Mouse (Mus musculus): ENCODE measurements around the gene Snap23. TPM values are rescaled to one million over a fixed set of nuclear protein-coding genes. Genes with fewer than 3 reads are reported as not detected.
"Not testable (repeated sequence)": the region's sequence is repeated elsewhere in the genome, so short reads cannot be mapped to it uniquely, and the experiment has no call there.

Gene Snap23
- polyA plus RNA-seq, 1 experiment: 19.3 TPM

DNA sequence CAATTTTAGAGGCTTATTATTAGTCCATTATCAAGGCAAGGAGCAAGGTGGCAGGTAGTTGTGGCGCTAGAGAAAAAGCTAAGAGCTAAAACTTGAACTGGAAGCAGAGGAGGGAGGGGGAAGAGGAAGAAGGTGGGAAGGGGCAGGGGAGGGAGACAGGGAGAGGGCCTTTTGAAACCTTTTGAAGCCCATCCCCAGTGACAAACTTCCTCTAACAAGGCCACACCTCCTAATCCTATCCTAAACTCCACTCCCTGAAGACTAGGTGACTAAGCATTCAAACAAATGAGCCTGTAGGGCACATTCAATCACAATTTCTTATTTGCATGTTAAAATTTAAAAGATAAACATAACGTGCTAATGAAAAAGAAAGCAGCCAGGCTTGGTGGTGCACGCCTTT, 8.7 kb upstream of the Snap23 start:
- Histone ChIP-seq H3K4me3 (ENCODE audit: insufficient read depth, low read length) (no peak overlapping the region), H3K27ac (ENCODE audit: insufficient read depth, low read length) (no peak overlapping the region), H3K4me1 (ENCODE audit: control insufficient read depth, insufficient read depth, low read length) (no peaks in the 10 kb centered on the region)
- TF ChIP-seq POLR2A (IDR thresholded peaks at IDR 0.05; ENCODE audit: extremely low read depth, insufficient read depth, low read length): no peak
- TF ChIP-seq CTCF (IDR thresholded peaks at IDR 0.05; ENCODE audit: extremely low read depth, insufficient read depth, low read length): no peak

DNA sequence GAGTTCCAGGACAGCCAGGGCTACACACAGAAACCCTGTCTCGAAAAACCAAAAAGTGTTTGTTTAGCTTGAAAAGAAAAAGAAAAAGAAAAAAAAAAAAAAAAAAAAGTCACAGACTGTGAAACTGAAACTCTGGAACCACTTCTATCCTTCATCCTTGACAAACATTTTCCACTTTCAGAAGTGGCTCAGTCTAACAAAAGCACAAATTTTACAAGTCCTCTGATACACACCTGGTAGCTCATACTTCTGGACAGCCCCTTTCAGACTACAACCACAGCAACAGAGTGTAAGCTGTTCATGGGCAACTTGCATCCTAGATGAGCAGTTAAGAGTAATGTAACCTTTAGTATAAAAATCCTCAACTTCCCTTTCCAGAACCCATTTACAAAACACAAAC, 5.9 kb upstream of the Snap23 start:
- TF ChIP-seq CTCF (IDR thresholded peaks at IDR 0.05; ENCODE audit: extremely low read depth, insufficient read depth, low read length) (no peak), POLR2A (IDR thresholded peaks at IDR 0.05; ENCODE audit: extremely low read depth, insufficient read depth, low read length) (no peak)
- no peaks in the 10 kb centered on the region for H3K4me1 ChIP-seq (ENCODE audit: control insufficient read depth, insufficient read depth, low read length)
- no peak overlapping the region for H3K27ac ChIP-seq (ENCODE audit: insufficient read depth, low read length)

DNA sequence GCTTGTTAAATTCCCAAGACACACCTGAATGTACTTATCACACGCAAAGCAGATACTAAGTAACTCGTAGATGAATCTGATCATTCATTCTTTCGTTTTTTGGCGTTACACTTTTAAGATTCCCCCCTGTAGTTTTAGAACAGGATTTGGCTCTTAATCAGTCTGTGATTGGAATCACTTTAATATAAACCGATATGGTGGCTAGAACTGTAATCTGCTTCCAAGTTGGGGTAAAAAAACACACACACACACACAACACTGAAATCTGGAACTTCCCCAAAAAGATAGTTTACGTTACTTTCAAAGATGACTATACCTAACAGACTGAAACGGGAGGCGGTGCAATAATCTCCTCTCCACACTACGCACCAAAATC, 4.6 kb upstream of the Snap23 start:
- peak overlapping the region; percentile 99 for H3K4me3 ChIP-seq (ENCODE audit: insufficient read depth, low read length)
- TF ChIP-seq CTCF (IDR thresholded peaks at IDR 0.05; ENCODE audit: extremely low read depth, insufficient read depth, low read length) (no peak), POLR2A (IDR thresholded peaks at IDR 0.05; ENCODE audit: extremely low read depth, insufficient read depth, low read length) (no peak)
- no peak overlapping the region for H3K27ac ChIP-seq (ENCODE audit: insufficient read depth, low read length)
- H3K4me1 ChIP-seq (ENCODE audit: control insufficient read depth, insufficient read depth, low read length): no peaks in the 10 kb centered on the region

More for the DNA sequence above, 5.9 kb upstream of the Snap23 start:
- H3K4me3 ChIP-seq (ENCODE audit: insufficient read depth, low read length): no peak overlapping the region

DNA sequence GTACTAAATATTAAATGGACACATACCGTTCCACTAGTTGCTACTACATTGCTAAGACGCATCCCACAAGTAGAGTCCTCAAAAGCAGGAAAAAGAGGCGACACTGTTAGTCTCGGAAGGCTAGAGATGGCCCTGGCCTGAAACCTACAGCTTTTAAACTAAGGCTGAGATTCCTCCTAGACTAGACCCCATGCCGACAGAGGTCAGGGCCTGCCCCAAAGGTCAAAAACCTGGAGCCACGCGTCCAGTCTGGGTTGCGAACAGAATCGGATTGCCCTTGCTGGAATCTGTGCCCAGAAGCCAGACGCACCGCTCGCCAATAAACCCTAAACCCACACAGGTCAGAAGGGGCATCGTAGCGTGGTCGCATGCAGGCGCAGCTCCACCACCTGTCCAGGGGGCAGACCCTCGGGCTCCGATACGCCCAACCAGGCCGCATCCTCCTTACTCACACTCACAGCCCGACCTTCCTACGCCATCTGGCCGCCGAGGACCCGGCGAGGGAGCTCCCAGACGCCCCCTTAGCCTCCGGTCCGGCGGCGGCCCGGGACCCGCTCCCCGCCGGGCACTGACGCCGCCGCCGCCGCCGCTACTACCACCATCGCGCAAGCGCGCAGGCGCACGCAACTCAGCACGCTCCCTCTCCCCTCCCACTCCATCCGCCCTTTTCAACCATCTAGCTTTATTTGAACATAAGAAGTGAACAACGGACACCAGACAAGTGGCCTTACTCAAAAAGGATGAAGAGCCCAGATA, 4.1 kb upstream of the Snap23 start, which contains the start of gene Zfp106:
Zfp106 (minus strand) TSS at position 609 of the 756 bp plus-strand sequence.
- no peaks in the 10 kb centered on the region for H3K4me1 ChIP-seq (ENCODE audit: control insufficient read depth, insufficient read depth, low read length)
- H3K27ac ChIP-seq (ENCODE audit: insufficient read depth, low read length): peak within 1 kb of the TSS; percentile 30; the same call in 1 of the 2 replicates
- peak within 1 kb of the TSS; percentile 99 for H3K4me3 ChIP-seq (ENCODE audit: insufficient read depth, low read length)
- TF ChIP-seq CTCF (IDR thresholded peaks at IDR 0.05; ENCODE audit: extremely low read depth, insufficient read depth, low read length) (no peak), POLR2A (IDR thresholded peaks at IDR 0.05; ENCODE audit: extremely low read depth, insufficient read depth, low read length) (no peak)

DNA sequence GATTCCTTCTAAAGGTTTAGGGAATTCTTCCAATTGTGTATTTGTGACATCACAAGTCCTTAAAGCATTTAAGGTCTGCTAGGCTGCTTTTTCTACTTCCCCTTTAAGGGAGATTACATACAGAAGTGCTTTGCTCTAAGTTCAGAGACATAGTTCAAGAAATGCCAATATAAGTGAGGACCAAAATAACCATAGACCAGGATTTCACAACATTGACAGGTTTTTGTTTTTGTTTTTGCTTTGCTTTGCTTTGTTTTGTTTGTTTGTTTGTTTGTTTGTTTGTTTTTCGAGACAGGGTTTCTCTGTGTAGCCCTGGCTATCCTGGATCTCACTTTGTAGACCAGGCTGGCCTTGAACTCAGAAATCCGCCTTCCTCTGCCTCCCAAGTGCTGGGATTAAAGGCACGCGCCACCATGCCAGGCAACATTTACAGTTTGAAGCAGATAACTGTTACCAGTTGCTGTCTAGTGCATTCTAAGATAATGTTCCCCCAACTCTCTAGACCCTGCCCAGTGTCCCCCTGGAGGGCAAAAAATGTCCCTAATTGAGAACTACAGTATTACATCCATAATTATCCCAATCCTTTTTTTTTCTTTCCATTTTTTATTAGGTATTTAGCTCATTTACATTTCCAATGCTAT, 2.8 kb upstream of the Snap23 start:
- not testable (repeated sequence) for H3K4me1 ChIP-seq (ENCODE audit: control insufficient read depth, insufficient read depth, low read length)

DNA sequence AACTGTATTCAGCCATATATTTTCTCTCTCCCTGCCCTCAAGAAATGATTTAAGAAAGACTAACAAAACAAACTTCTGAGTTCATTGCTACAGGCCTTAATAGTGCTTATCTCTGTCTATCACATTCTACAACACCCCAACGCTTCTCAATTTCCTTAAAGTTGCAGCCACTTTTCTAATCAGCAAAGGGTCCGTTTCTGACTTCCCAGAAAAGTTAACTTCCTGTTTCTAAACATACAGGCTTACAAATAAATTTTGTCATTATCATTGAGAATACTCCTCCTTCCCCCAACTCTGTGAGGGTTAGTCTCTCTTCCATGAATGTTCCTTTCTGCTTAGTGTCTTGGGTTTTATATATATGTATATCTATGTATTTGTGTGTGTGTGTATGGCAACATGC, 2.1 kb upstream of the Snap23 start:
- Histone ChIP-seq H3K4me1 (ENCODE audit: control insufficient read depth, insufficient read depth, low read length) (no peaks in the 10 kb centered on the region), H3K4me3 (ENCODE audit: insufficient read depth, low read length) (no peak overlapping the region), H3K27ac (ENCODE audit: insufficient read depth, low read length) (no peak overlapping the region)
- TF ChIP-seq POLR2A (IDR thresholded peaks at IDR 0.05; ENCODE audit: extremely low read depth, insufficient read depth, low read length): no peak
- no peak for TF ChIP-seq CTCF (IDR thresholded peaks at IDR 0.05; ENCODE audit: extremely low read depth, insufficient read depth, low read length)

More for the DNA sequence above, 2.8 kb upstream of the Snap23 start:
- H3K4me3 ChIP-seq (ENCODE audit: insufficient read depth, low read length); H3K27ac ChIP-seq (ENCODE audit: insufficient read depth, low read length): not testable (repeated sequence)

DNA sequence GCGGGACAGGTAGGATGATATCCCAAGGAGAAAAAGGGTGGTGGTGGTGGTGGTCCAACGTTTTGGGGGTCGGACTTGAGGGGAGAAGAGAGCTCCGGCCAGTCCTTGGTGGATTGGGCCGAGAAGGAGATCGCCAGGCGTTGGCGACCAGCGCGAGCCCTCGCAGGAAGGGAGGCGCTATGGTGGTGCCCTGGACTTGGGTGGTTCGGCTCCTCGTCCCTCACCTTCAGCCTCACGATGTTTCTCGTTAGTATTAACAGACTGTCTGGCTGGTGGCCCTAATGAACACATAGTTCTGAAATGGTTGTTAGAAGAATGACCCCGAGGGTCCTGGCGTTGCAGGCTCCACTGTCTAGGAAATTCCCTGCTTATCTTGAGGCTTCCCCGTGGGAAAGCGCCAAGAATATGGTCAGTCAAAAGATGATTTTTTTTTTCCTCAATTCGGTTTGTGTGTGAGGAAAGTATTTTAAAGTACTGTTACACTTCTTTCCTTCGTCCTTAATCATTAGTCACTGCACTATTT, 388 bp downstream of the Snap23 start:
- Histone ChIP-seq H3K27ac (ENCODE audit: insufficient read depth, low read length) (peak overlapping the region; percentile 45), H3K4me1 (ENCODE audit: control insufficient read depth, insufficient read depth, low read length) (no peaks in the 10 kb centered on the region), H3K4me3 (ENCODE audit: insufficient read depth, low read length) (peak overlapping the region; percentile 95)
- TF ChIP-seq CTCF (IDR thresholded peaks at IDR 0.05; ENCODE audit: extremely low read depth, insufficient read depth, low read length) (no peak), POLR2A (IDR thresholded peaks at IDR 0.05; ENCODE audit: extremely low read depth, insufficient read depth, low read length) (no peak)

DNA sequence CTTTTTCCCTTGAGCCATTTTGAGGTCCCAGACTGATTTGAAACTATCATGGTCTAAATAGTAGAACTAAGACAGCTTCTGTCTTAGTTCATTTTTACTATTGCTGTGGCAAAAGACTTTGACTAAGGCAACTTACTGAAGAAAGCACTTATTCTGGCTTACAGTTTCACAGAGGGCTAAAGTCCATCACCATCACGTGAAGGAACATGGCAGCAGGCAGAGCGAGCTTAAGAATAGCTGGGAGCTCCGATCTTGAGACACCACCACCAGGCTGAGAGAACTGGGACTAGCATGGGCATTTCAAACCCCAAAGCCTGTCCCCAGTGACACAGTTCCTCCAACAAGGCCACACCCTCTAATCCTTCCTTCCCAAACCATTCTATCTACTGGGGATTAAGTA, 3.6 kb downstream of the Snap23 start:
- TF ChIP-seq POLR2A (IDR thresholded peaks at IDR 0.05; ENCODE audit: extremely low read depth, insufficient read depth, low read length): no peak
- TF ChIP-seq CTCF (IDR thresholded peaks at IDR 0.05; ENCODE audit: extremely low read depth, insufficient read depth, low read length): no peak
- Histone ChIP-seq H3K4me1 (ENCODE audit: control insufficient read depth, insufficient read depth, low read length) (no peaks in the 10 kb centered on the region), H3K27ac (ENCODE audit: insufficient read depth, low read length) (no peak overlapping the region), H3K4me3 (ENCODE audit: insufficient read depth, low read length) (no peak overlapping the region)

DNA sequence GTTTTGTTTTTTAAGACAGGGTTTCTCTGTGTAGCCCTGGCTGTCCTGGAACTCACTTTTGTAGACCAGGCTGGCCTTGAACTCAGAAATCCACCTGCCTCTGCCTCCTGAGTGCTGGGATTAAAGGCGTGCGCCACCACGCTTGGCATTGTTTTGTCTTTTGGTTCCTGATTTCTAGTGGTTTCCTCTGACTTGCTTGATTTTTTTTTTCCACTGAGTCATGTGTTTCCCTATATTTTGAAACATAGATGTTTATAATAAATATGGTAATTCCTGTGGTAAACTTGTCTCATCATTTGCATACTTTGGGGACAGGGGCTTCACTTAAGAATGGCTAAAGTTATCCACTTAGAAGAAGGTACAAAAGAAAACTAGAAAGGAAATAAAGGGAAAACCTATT, 4.7 kb downstream of the Snap23 start:
- H3K27ac ChIP-seq (ENCODE audit: insufficient read depth, low read length); H3K4me3 ChIP-seq (ENCODE audit: insufficient read depth, low read length); H3K4me1 ChIP-seq (ENCODE audit: control insufficient read depth, insufficient read depth, low read length): not testable (repeated sequence)

DNA sequence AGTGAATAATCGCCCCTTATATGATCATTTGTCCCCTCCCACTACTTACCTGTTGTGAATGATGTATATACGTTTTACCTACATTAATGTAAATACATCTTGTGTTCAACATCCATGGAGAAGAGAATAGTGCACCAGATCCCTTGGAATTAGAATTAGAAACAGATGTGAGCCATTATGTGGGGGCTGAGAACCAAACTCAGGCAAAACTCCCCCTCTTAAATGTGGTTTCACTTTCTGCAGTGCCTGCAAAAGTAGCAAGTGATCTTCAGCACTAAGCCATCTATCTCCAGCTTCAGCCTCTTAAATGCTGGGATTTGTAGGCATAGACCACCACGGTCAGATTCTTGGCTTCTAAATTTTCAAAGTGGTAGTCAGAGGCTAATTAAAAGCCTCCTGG, 7.7 kb downstream of the Snap23 start:
- Histone ChIP-seq H3K27ac (ENCODE audit: insufficient read depth, low read length) (no peak overlapping the region), H3K4me3 (ENCODE audit: insufficient read depth, low read length) (no peak overlapping the region), H3K4me1 (ENCODE audit: control insufficient read depth, insufficient read depth, low read length) (no peaks in the 10 kb centered on the region; the same call in 1 of the 2 replicates)
- TF ChIP-seq POLR2A (IDR thresholded peaks at IDR 0.05; ENCODE audit: extremely low read depth, insufficient read depth, low read length): no peak
- no peak for TF ChIP-seq CTCF (IDR thresholded peaks at IDR 0.05; ENCODE audit: extremely low read depth, insufficient read depth, low read length)

Measured in cortical plate, adult 2 months (tissue).